Mouse (Mus musculus) C2C12 (cell line): ENCODE measurements around the gene Fmnl3. TPM values are rescaled to one million over a fixed set of nuclear protein-coding genes. Genes with fewer than 3 reads are reported as not detected.
A peak's percentile ranks its signal among the peaks of the same experiment; 100 is the strongest.

ENCODE experiments used
- H3K27me3 ChIP-seq: one replicate; pipeline ENCODE4 v1.6.1; 2011; ENCODE audit not compliant: control insufficient read depth, insufficient read depth, insufficient read length
- H3K36me3 ChIP-seq: one replicate; pipeline ENCODE4 v1.6.1; 2011; ENCODE audit not compliant: control insufficient read depth, insufficient read depth
- H3K4me3 ChIP-seq: one replicate; pipeline ENCODE4 v1.5.1; 2011; ENCODE audit warnings: mild to moderate bottlenecking, control low read depth; ENCODE audit not compliant: poor library complexity, insufficient read depth, severe bottlenecking
- H3K79me2 ChIP-seq: one replicate; pipeline ENCODE4 v1.6.1; 2011; ENCODE audit not compliant: control insufficient read depth, insufficient read depth
- H3K79me3 ChIP-seq: one replicate; pipeline ENCODE4 v1.6.1; 2011; ENCODE audit warnings: low read depth, control low read depth
- H3ac ChIP-seq: one replicate; pipeline ENCODE3; 2011; ENCODE audit warnings: low read depth; ENCODE audit not compliant: control insufficient read depth, insufficient read length
- CEBPB ChIP-seq: IDR thresholded peaks from one replicate; pipeline ENCODE4 v1.6.1; 2011; ENCODE audit warnings: low read depth, mild to moderate bottlenecking, control low read depth, moderate library complexity
- CTCF ChIP-seq: IDR thresholded peaks from one replicate; pipeline ENCODE4 v1.5.1; 2011; ENCODE audit not compliant: control insufficient read depth, insufficient read depth, insufficient read length
- FOSL1 ChIP-seq: IDR thresholded peaks from one replicate; pipeline ENCODE4 v1.8.0; 2011; ENCODE audit warnings: mild to moderate bottlenecking, low read length; ENCODE audit not compliant: poor library complexity, insufficient read depth, severe bottlenecking
- MAX ChIP-seq: IDR thresholded peaks from one replicate; pipeline ENCODE4 v1.6.1; 2011; ENCODE audit warnings: mild to moderate bottlenecking, control low read depth
- MYOD1 ChIP-seq: IDR thresholded peaks from one replicate; pipeline ENCODE4 v1.6.1; 2011; ENCODE audit warnings: low read depth; ENCODE audit not compliant: control insufficient read depth, insufficient read length
- MYOG ChIP-seq: IDR thresholded peaks from one replicate; pipeline ENCODE4 v1.6.1; 2011; ENCODE audit not compliant: control insufficient read depth, insufficient read length; ENCODE audit errors: extremely low read depth
- USF1 ChIP-seq: IDR thresholded peaks from one replicate; pipeline ENCODE4 v1.6.1; 2011; ENCODE audit warnings: low read depth, mild to moderate bottlenecking, control low read depth, moderate library complexity
- polyA plus RNA-seq: library from polyadenylated mRNA; unstranded; fragments of >200 nt; fragmentation: generic; extraction: Trizol; gene quantifications from one replicate; pipeline ENCODE4 v1.2.1, GENCODE M21; 2012; ENCODE audit warnings: missing spikeins

Fmnl3 gene
- polyA plus RNA-seq, 1 experiment: 76.6 TPM

- Histone ChIP-seq H3K79me3 (peaks cover 94% of the 10 kb centered on the region), H3K27me3 (no peaks in the 10 kb centered on the region), H3K79me2 (peaks cover 100% of the 10 kb centered on the region), H3ac (no peak overlapping the region), H3K4me3 (no peak overlapping the region), H3K36me3 (peaks cover 4% of the 10 kb centered on the region)
- TF ChIP-seq FOSL1 (no peak), MAX (peak; percentile 70), CTCF (no peak), MYOD1 (peak; percentile 65)
Measured at GRCm38 (mm10) chr15:99358952-99359351, 11.3 kb downstream of the Fmnl3 start.

GRCm38 (mm10) chr15:99356462-99356861, 13.8 kb downstream of the Fmnl3 start:
- no peak for TF ChIP-seq CEBPB
- TF ChIP-seq CTCF: no peak
- TF ChIP-seq MYOD1: no peak
- no peak for TF ChIP-seq MAX
- no peak for TF ChIP-seq USF1
- TF ChIP-seq MYOG: no peak
- TF ChIP-seq FOSL1: no peak
- no peak overlapping the region for H3K4me3 ChIP-seq
- peaks cover 96% of the 10 kb centered on the region for H3K79me2 ChIP-seq
- no peak overlapping the region for H3ac ChIP-seq
- H3K27me3 ChIP-seq: no peaks in the 10 kb centered on the region
- H3K36me3 ChIP-seq: no peaks in the 10 kb centered on the region
- peaks cover 83% of the 10 kb centered on the region for H3K79me3 ChIP-seq

GRCm38 (mm10) chr15:99355660-99356059, 14.6 kb downstream of the Fmnl3 start:
- no peaks in the 10 kb centered on the region for H3K27me3 ChIP-seq
- peaks cover 82% of the 10 kb centered on the region for H3K79me3 ChIP-seq
- H3K4me3 ChIP-seq: no peak overlapping the region
- TF ChIP-seq MYOG (no peak), MAX (no peak), CEBPB (no peak), FOSL1 (no peak), USF1 (no peak), MYOD1 (no peak), CTCF (no peak)
- no peaks in the 10 kb centered on the region for H3K36me3 ChIP-seq
- peaks cover 96% of the 10 kb centered on the region for H3K79me2 ChIP-seq
- no peak overlapping the region for H3ac ChIP-seq

GRCm38 (mm10) chr15:99352306-99352705, 18.0 kb downstream of the Fmnl3 start:
- TF ChIP-seq MAX (no peak), MYOD1 (peak; percentile 100), MYOG (no peak), CTCF (no peak)
- Histone ChIP-seq H3ac (no peak overlapping the region), H3K79me3 (peaks cover 80% of the 10 kb centered on the region), H3K79me2 (peaks cover 96% of the 10 kb centered on the region), H3K27me3 (no peaks in the 10 kb centered on the region), H3K4me3 (no peak overlapping the region), H3K36me3 (peaks cover 3% of the 10 kb centered on the region)

- Histone ChIP-seq H3K79me2 (peaks cover 96% of the 10 kb centered on the region), H3ac (peak overlapping the region; percentile 0), H3K4me3 (no peak overlapping the region), H3K36me3 (peaks cover 3% of the 10 kb centered on the region), H3K27me3 (no peaks in the 10 kb centered on the region), H3K79me3 (peaks cover 79% of the 10 kb centered on the region)
- TF ChIP-seq MYOG (no peak), USF1 (no peak), MAX (no peak)
Measured at GRCm38 (mm10) chr15:99351610-99352009, 18.7 kb downstream of the Fmnl3 start.

- no peak overlapping the region for H3K4me3 ChIP-seq
- peak; percentile 82 for TF ChIP-seq MAX
- peak; percentile 0 for TF ChIP-seq CTCF
- no peak for TF ChIP-seq MYOG
- TF ChIP-seq MYOD1: peak; percentile 2
- TF ChIP-seq CEBPB: no peak
- peak; percentile 37 for TF ChIP-seq USF1
Measured at GRCm38 (mm10) chr15:99344961-99345360, 25.3 kb downstream of the Fmnl3 start.

More at GRCm38 (mm10) chr15:99344961-99345360, 25.3 kb downstream of the Fmnl3 start:
- Histone ChIP-seq H3K27me3 (no peaks in the 10 kb centered on the region), H3K79me2 (peaks cover 99% of the 10 kb centered on the region), H3K79me3 (peaks cover 63% of the 10 kb centered on the region), H3ac (peak overlapping the region; percentile 1), H3K36me3 (peaks cover 3% of the 10 kb centered on the region)
